Mouse (Mus musculus) urinary bladder, adult 2 months (tissue): ENCODE measurements around the gene Ints14. TPM values are rescaled to one million over a fixed set of nuclear protein-coding genes. Genes with fewer than 3 reads are reported as not detected.
A peak's percentile ranks its signal among the peaks of the same experiment; 100 is the strongest.
"Not testable (repeated sequence)": the region's sequence is repeated elsewhere in the genome, so short reads cannot be mapped to it uniquely, and the experiment has no call there.

Experiments used
- DNase-seq: peaks from one replicate; pipeline ENCODE4 v3.0.0; 2022; ENCODE audit warnings: low spot score
- polyA plus RNA-seq: library from polyadenylated mRNA; depleted of rRNA; stranded (reverse); fragments of >200 nt; gene quantifications from 2 replicates; pipeline ENCODE4 v1.2.3, GENCODE M21; 2012; rRNA removed

Ints14 gene
- polyA plus RNA-seq, 1 experiment, result 24.3 TPM

- DNase-seq, result no peak
These were observed 58.0 kb downstream of the Ints14 start for GRCm38 (mm10) chr9:65018588-65019121.

GRCm38 (mm10) chr9:65019146-65019545 is 58.4 kb downstream of the Ints14 start:
- DNase-seq, result no peak

GRCm38 (mm10) chr9:65020128-65020527 is 59.4 kb downstream of the Ints14 start:
- DNase-seq, result no peak

GRCm38 (mm10) chr9:65020991-65021886 is 60.5 kb downstream of the Ints14 start, which contains the start of gene Hacd3:
TSS of gene Hacd3 (minus strand) at chr9:65021693.
- peak; percentile 84 for DNase-seq

GRCm38 (mm10) chr9:65021887-65022579 is 61.3 kb downstream of the Ints14 start:
- DNase-seq, result no peak

GRCm38 (mm10) chr9:65022580-65023135 is 62.0 kb downstream of the Ints14 start:
- DNase-seq, result no peak

GRCm38 (mm10) chr9:65023447-65023846 is 62.7 kb downstream of the Ints14 start:
- DNase-seq, result no peak

- DNase-seq, result no peak
These were observed 66.5 kb downstream of the Ints14 start for GRCm38 (mm10) chr9:65027241-65027640.

GRCm38 (mm10) chr9:65028313-65028712 is 67.6 kb downstream of the Ints14 start:
- DNase-seq, result no peak

GRCm38 (mm10) chr9:65031355-65031754 is 70.7 kb downstream of the Ints14 start:
- DNase-seq, result not testable (repeated sequence)

- no peak for DNase-seq
These were observed 71.2 kb downstream of the Ints14 start for GRCm38 (mm10) chr9:65031894-65032268.

- DNase-seq, result peak; percentile 87
These were observed 71.8 kb downstream of the Ints14 start, which contains the start of gene Dpp8 for GRCm38 (mm10) chr9:65032269-65033108. TSS of gene Dpp8 (plus strand) at chr9:65032414.

- DNase-seq, result no peak
These were observed 75.8 kb downstream of the Ints14 start for GRCm38 (mm10) chr9:65036456-65036855.

Other genes starting within 250 kb of the Ints14 start
- 457 and 556 TPM in 2 replicates for gene Rab11a, start 223.1 kb upstream of the Ints14 start, polyA plus RNA-seq
- gene Dennd4a, start 149.6 kb upstream of the Ints14 start, polyA plus RNA-seq, result 10.5 and 10.8 TPM in 2 replicates
- gene Slc24a1, start 9.3 kb upstream of the Ints14 start, polyA plus RNA-seq, result 0.04 TPM in 1 of 2 replicates, not detected in the other
- gene Hacd3, start 60.8 kb downstream of the Ints14 start, polyA plus RNA-seq, result 59.1 and 61.7 TPM in 2 replicates
- gene Dpp8, start 71.5 kb downstream of the Ints14 start, polyA plus RNA-seq, result 53.7 and 64.4 TPM in 2 replicates
- 12.5 and 15.9 TPM in 2 replicates for gene Igdcc4, start 140.6 kb downstream of the Ints14 start, polyA plus RNA-seq
- 2.3 and 2.7 TPM in 2 replicates for gene Igdcc3, start 180.3 kb downstream of the Ints14 start, polyA plus RNA-seq
- 4.4 and 4.5 TPM in 2 replicates for gene Parp16, start 234.4 kb downstream of the Ints14 start, polyA plus RNA-seq